Mouse (Mus musculus) left cerebral cortex, adult 8-10 months (tissue): ENCODE results near the gene Edc3. TPM values are rescaled to one million over a fixed set of nuclear protein-coding genes. Genes with fewer than 3 reads are reported as not detected.
"Not testable (repeated sequence)": the region's sequence is repeated elsewhere in the genome, so short reads cannot be mapped to it uniquely, and the experiment has no call there.

Experiments
- DNase-seq, 2 experiments: peaks; one replicate each; pipeline ENCODE4 v3.0.0; 2022; ENCODE audit warnings: low spot score in 2 of 2
- total RNA-seq, 4 experiments: library from RNA; stranded (reverse); gene quantifications; 2 replicates each; pipeline ENCODE4 v1.2.4; 2022

Edc3 gene
- total RNA-seq, 4 experiments from 2014 or later, result 13.4 to 16.5 (median 14.6) TPM

- no peak for DNase-seq
These were observed 9.7 kb upstream of the Edc3 start for GRCm38 (mm10) chr9:57698466-57699150.

- DNase-seq, result no peak
These were observed 1.8 kb upstream of the Edc3 start for GRCm38 (mm10) chr9:57706496-57706895.

- peak; percentile 40 to 42 for DNase-seq
These were observed 457 bp downstream of the Edc3 start for GRCm38 (mm10) chr9:57708720-57709274.

- DNase-seq, result not testable (repeated sequence)
These were observed 1.9 kb downstream of the Edc3 start for GRCm38 (mm10) chr9:57710214-57710613.

GRCm38 (mm10) chr9:57712194-57712593 is 3.9 kb downstream of the Edc3 start:
- DNase-seq, result no peak

GRCm38 (mm10) chr9:57718408-57718807 is 10.1 kb downstream of the Edc3 start:
- DNase-seq, result no peak

GRCm38 (mm10) chr9:57720736-57721135 is 12.4 kb downstream of the Edc3 start:
- DNase-seq, result no peak

- DNase-seq, result no peak
These were observed 14.0 kb downstream of the Edc3 start for GRCm38 (mm10) chr9:57722371-57722770.

GRCm38 (mm10) chr9:57723315-57723715 is 15.0 kb downstream of the Edc3 start:
- peak; percentile 16 to 47 for DNase-seq

GRCm38 (mm10) chr9:57723796-57724195 is 15.5 kb downstream of the Edc3 start:
- DNase-seq, result no peak

- no peak for DNase-seq
These were observed 16.4 kb downstream of the Edc3 start for GRCm38 (mm10) chr9:57724701-57725100.

- no peak for DNase-seq
These were observed 20.0 kb downstream of the Edc3 start for GRCm38 (mm10) chr9:57728312-57728711.

GRCm38 (mm10) chr9:57733606-57734005 is 25.3 kb downstream of the Edc3 start:
- DNase-seq, result no peak

- DNase-seq, result no peak
These were observed 31.5 kb downstream of the Edc3 start for GRCm38 (mm10) chr9:57739863-57740262.

GRCm38 (mm10) chr9:57744462-57745091 is 36.2 kb downstream of the Edc3 start:
- DNase-seq, result no peak

GRCm38 (mm10) chr9:57747067-57747466 is 38.7 kb downstream of the Edc3 start:
- no peak for DNase-seq

- DNase-seq, result no peak
These were observed 39.8 kb downstream of the Edc3 start for GRCm38 (mm10) chr9:57748137-57748536.

- DNase-seq, result no peak
These were observed 40.5 kb downstream of the Edc3 start for GRCm38 (mm10) chr9:57748831-57749230.

GRCm38 (mm10) chr9:57750901-57751300 is 42.6 kb downstream of the Edc3 start:
- no peak for DNase-seq

- DNase-seq, result no peak
These were observed 49.2 kb downstream of the Edc3 start for GRCm38 (mm10) chr9:57757578-57757977.

GRCm38 (mm10) chr9:57758528-57758927 is 50.2 kb downstream of the Edc3 start:
- DNase-seq, result peak in 1 of 2 experiments; percentile 49

- DNase-seq, result peak in 1 of 2 experiments; percentile 54
These were observed 50.9 kb downstream of the Edc3 start for GRCm38 (mm10) chr9:57759289-57759688.
